Mouse (Mus musculus) testis, adult 2 months (tissue): ENCODE measurements around the gene Mybbp1a. TPM values are rescaled to one million over a fixed set of nuclear protein-coding genes. Genes with fewer than 3 reads are reported as not detected.

Experiments
- H3K27ac ChIP-seq: fragments of 200-500 bp; 2 replicates; pipeline ENCODE4 v1.5.1; 2012; ENCODE audit warnings: low read depth, low read length; ENCODE audit not compliant: control insufficient read depth, insufficient read depth
- H3K27me3 ChIP-seq: fragments of 200-500 bp; 2 replicates; pipeline ENCODE4 v1.6.1; 2012; ENCODE audit warnings: mild to moderate bottlenecking, low read length, moderate library complexity; ENCODE audit not compliant: control insufficient read depth, insufficient read depth
- H3K36me3 ChIP-seq: fragments of 200-500 bp; 2 replicates; pipeline ENCODE4 v1.6.1; 2012; ENCODE audit warnings: mild to moderate bottlenecking, low read length; ENCODE audit not compliant: control insufficient read depth, insufficient read depth
- H3K4me1 ChIP-seq: fragments of 200-500 bp; 2 replicates; pipeline ENCODE4 v1.6.1; 2012; ENCODE audit warnings: low read length; ENCODE audit not compliant: control insufficient read depth, insufficient read depth
- H3K4me3 ChIP-seq: fragments of 200-500 bp; 2 replicates; pipeline ENCODE4 v1.5.1; 2012; ENCODE audit warnings: low read depth, mild to moderate bottlenecking, low read length, moderate library complexity, mixed read lengths; ENCODE audit not compliant: control insufficient read depth
- CTCF ChIP-seq: fragments of 200-500 bp; IDR thresholded peaks from 2 replicates; pipeline ENCODE4 v1.5.1; 2012; ENCODE audit warnings: low read depth, mild to moderate bottlenecking, inconsistent platforms, low read length, moderate library complexity; ENCODE audit not compliant: control insufficient read depth, insufficient read depth, insufficient replicate concordance
- POLR2A ChIP-seq: fragments of 200-500 bp; IDR thresholded peaks from 2 replicates; pipeline ENCODE4 v1.6.1; 2012; ENCODE audit warnings: low read depth, mild to moderate bottlenecking, inconsistent platforms, low read length, moderate library complexity; ENCODE audit not compliant: control insufficient read depth
- polyA plus RNA-seq: library from polyadenylated mRNA; depleted of rRNA; stranded (reverse); fragments of >200 nt; gene quantifications from 2 replicates; pipeline ENCODE4 v1.2.3, GENCODE M21; 2012

Mybbp1a gene
- polyA plus RNA-seq, 1 experiment: 13.6 TPM

GRCm38 (mm10) chr11:72481313-72481712, 40.2 kb downstream of the Mybbp1a start:
- Histone ChIP-seq H3K27ac (no peak overlapping the region), H3K4me3 (no peak overlapping the region), H3K27me3 (no peaks in the 10 kb centered on the region), H3K4me1 (no peaks in the 10 kb centered on the region), H3K36me3 (no peaks in the 10 kb centered on the region)
- TF ChIP-seq CTCF (no peak), POLR2A (no peak)

GRCm38 (mm10) chr11:72481952-72482351, 40.8 kb downstream of the Mybbp1a start:
- TF ChIP-seq CTCF (no peak), POLR2A (no peak)
- H3K4me1 ChIP-seq: no peaks in the 10 kb centered on the region
- no peaks in the 10 kb centered on the region for H3K36me3 ChIP-seq
- H3K27me3 ChIP-seq: no peaks in the 10 kb centered on the region
- H3K27ac ChIP-seq: no peak overlapping the region; the same call in 1 of the 2 replicates
- H3K4me3 ChIP-seq: no peak overlapping the region

DNA sequence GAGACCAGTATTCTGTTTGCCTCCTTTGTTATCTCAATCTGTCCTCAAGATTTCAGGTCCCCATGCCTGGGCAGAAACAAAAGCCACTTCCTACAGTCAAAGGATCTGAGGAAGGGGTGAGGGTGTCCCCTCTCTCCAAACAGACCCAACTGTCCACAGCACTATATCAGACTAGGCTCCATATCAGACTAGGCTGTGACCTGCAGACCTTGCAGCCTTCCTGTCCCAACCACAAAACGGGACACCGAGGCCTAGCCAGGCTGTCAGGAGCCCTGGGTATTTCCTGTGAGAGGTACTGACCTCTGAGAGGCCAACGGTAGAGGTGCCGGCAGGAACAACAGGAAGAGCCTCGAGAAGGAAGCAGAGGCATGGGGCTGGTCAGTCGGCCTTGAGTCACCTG, 43.4 kb downstream of the Mybbp1a start:
- Histone ChIP-seq H3K27me3 (no peaks in the 10 kb centered on the region), H3K4me3 (no peak overlapping the region), H3K36me3 (no peaks in the 10 kb centered on the region), H3K4me1 (peaks cover 10% of the 10 kb centered on the region), H3K27ac (no peak overlapping the region)
- TF ChIP-seq POLR2A: no peak
- no peak for TF ChIP-seq CTCF

- no peaks in the 10 kb centered on the region for H3K36me3 ChIP-seq
- TF ChIP-seq POLR2A: no peak
- no peak for TF ChIP-seq CTCF
- H3K27ac ChIP-seq: no peak overlapping the region
- H3K4me3 ChIP-seq: no peak overlapping the region
- H3K4me1 ChIP-seq: peaks cover 12% of the 10 kb centered on the region
- no peaks in the 10 kb centered on the region for H3K27me3 ChIP-seq
These were observed 44.0 kb downstream of the Mybbp1a start for GRCm38 (mm10) chr11:72485157-72485556.

DNA sequence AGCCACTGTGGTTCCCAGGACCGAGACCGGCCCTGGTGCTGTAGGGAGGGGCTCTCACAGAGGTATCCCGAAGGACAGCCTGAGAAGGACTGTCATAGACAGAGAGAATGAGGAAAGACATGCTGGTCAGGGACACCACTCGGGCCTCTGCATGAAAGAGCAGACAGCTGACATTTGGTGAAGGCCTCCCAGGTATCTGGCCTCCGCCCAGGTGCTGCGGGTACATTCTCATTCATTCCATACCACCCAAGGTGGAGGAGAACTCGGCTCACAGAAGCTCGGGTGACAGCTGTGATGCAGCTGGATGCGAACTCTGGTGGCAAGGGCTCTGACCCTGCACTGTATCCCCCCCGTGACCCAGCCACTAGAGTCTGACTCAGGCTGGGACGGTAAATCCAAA, 44.8 kb downstream of the Mybbp1a start:
- no peak overlapping the region for H3K27ac ChIP-seq
- H3K36me3 ChIP-seq: no peaks in the 10 kb centered on the region
- H3K27me3 ChIP-seq: no peaks in the 10 kb centered on the region
- H3K4me1 ChIP-seq: peaks cover 12% of the 10 kb centered on the region
- no peak overlapping the region for H3K4me3 ChIP-seq
- no peak for TF ChIP-seq CTCF
- no peak for TF ChIP-seq POLR2A

GRCm38 (mm10) chr11:72487171-72487570, 46.0 kb downstream of the Mybbp1a start:
- Histone ChIP-seq H3K27me3 (no peaks in the 10 kb centered on the region), H3K27ac (no peak overlapping the region), H3K4me1 (peaks cover 12% of the 10 kb centered on the region), H3K4me3 (no peak overlapping the region), H3K36me3 (no peaks in the 10 kb centered on the region)
- TF ChIP-seq POLR2A (no peak), CTCF (no peak)

GRCm38 (mm10) chr11:72487739-72488138, 46.6 kb downstream of the Mybbp1a start:
- Histone ChIP-seq H3K27ac (no peak overlapping the region), H3K4me3 (no peak overlapping the region), H3K4me1 (peaks cover 12% of the 10 kb centered on the region), H3K27me3 (no peaks in the 10 kb centered on the region), H3K36me3 (no peaks in the 10 kb centered on the region)
- TF ChIP-seq CTCF: no peak
- no peak for TF ChIP-seq POLR2A

GRCm38 (mm10) chr11:72488753-72489271, 47.7 kb downstream of the Mybbp1a start:
- no peaks in the 10 kb centered on the region for H3K36me3 ChIP-seq
- no peaks in the 10 kb centered on the region for H3K27me3 ChIP-seq
- peaks cover 12% of the 10 kb centered on the region for H3K4me1 ChIP-seq
- no peak overlapping the region for H3K27ac ChIP-seq
- TF ChIP-seq POLR2A (no peak), CTCF (no peak)
- H3K4me3 ChIP-seq: peak overlapping the region; percentile 64
